Mouse (Mus musculus) CH12.LX (cell line): ENCODE measurements around the gene Serpina1b.
"Not testable (repeated sequence)": the region's sequence is repeated elsewhere in the genome, so short reads cannot be mapped to it uniquely, and the experiment has no call there.

ENCODE experiments used
- CTCF ChIP-seq, 2 experiments: IDR thresholded peaks in 1 of 2; conservative IDR thresholded peaks in 1 of 2; 2 replicates each; pipeline ENCODE4 v1.5.1; 2011 to 2012; ENCODE audit warnings: low read depth in 2 of 2, low read length in 2 of 2, improper control_type of control experiment in 1 of 2, inconsistent platforms in 1 of 2, mild to moderate bottlenecking in 1 of 2, moderate library complexity in 1 of 2
- E2F4 ChIP-seq: IDR thresholded peaks from 2 replicates; pipeline ENCODE4 v1.6.1; 2011; ENCODE audit warnings: low read depth, low read length, improper control_type of control experiment; ENCODE audit not compliant: insufficient replicate concordance
- ETS1 ChIP-seq: conservative IDR thresholded peaks from 2 replicates; pipeline ENCODE4 v1.6.1; 2012; ENCODE audit warnings: low read depth, mild to moderate bottlenecking, inconsistent platforms, low read length, improper control_type of control experiment, moderate library complexity
- GABPA ChIP-seq: IDR thresholded peaks from 2 replicates; pipeline ENCODE4 v1.6.1; 2012; ENCODE audit warnings: low read depth, low read length, improper control_type of control experiment, inconsistent platforms; ENCODE audit not compliant: insufficient replicate concordance
- HCFC1 ChIP-seq: IDR thresholded peaks from 2 replicates; pipeline ENCODE4 v1.6.1; 2012; ENCODE audit warnings: low read depth, mild to moderate bottlenecking, inconsistent platforms, low read length, improper control_type of control experiment
- MAFK ChIP-seq: IDR thresholded peaks from 2 replicates; pipeline ENCODE4 v1.6.1; 2011; ENCODE audit warnings: low read length, improper control_type of control experiment; ENCODE audit not compliant: insufficient replicate concordance
- MAX ChIP-seq: IDR thresholded peaks from 2 replicates; pipeline ENCODE4 v1.6.1; 2011; ENCODE audit warnings: low read length, improper control_type of control experiment
- POLR2A ChIP-seq: IDR thresholded peaks from 2 replicates; pipeline ENCODE4 v1.6.1; 2011; ENCODE audit warnings: low read depth, mild to moderate bottlenecking, improper control_type of control experiment, low read length
- SIN3A ChIP-seq: IDR thresholded peaks from 2 replicates; pipeline ENCODE4 v1.6.1; 2012; ENCODE audit warnings: low read length, improper control_type of control experiment, inconsistent platforms

DNA sequence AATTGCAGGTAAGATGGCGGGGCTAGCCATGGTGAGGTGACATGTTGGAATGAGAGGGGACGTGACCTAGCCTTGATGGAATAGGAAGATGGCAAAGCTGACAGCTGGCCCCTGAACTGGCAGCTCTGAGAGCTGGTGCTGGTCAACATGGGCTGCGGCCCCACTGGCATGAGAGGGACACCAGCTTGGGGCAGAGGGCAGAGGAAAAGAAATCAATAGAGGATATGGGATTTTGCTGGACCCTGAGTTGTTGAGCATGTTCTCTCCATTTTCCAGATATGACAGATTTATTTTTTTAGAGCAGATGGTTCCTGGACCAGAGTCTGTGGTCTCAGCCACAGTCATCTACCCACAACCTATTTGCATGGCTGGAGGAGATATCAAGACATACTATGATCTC, 67.1 kb downstream of the Serpina1b start:
- TF ChIP-seq GABPA; POLR2A; HCFC1; CTCF (conservative IDR thresholded peaks at IDR 0.05 in 1 of 2, IDR thresholded peaks at IDR 0.05 in 1 of 2; ENCODE audit: low read depth in 2 of 2, low read length in 2 of 2); SIN3A; ETS1; MAFK; MAX; E2F4: not testable (repeated sequence)
